Mouse (Mus musculus) inflammation-experienced regulatory T-cells, adult 16 weeks (primary cell): ENCODE results near the gene Tapt1. TPM values are rescaled to one million over a fixed set of nuclear protein-coding genes. Genes with fewer than 3 reads are reported as not detected.

Experiments used
- polyA plus RNA-seq: library from polyadenylated mRNA; unstranded; fragments of 100-300 nt; shearing (Covaris generic); gene quantifications from one replicate; pipeline ENCODE4 v1.2.1, GENCODE M21; 2017

The Tapt1 gene
- polyA plus RNA-seq: 10.3 TPM

DNA sequence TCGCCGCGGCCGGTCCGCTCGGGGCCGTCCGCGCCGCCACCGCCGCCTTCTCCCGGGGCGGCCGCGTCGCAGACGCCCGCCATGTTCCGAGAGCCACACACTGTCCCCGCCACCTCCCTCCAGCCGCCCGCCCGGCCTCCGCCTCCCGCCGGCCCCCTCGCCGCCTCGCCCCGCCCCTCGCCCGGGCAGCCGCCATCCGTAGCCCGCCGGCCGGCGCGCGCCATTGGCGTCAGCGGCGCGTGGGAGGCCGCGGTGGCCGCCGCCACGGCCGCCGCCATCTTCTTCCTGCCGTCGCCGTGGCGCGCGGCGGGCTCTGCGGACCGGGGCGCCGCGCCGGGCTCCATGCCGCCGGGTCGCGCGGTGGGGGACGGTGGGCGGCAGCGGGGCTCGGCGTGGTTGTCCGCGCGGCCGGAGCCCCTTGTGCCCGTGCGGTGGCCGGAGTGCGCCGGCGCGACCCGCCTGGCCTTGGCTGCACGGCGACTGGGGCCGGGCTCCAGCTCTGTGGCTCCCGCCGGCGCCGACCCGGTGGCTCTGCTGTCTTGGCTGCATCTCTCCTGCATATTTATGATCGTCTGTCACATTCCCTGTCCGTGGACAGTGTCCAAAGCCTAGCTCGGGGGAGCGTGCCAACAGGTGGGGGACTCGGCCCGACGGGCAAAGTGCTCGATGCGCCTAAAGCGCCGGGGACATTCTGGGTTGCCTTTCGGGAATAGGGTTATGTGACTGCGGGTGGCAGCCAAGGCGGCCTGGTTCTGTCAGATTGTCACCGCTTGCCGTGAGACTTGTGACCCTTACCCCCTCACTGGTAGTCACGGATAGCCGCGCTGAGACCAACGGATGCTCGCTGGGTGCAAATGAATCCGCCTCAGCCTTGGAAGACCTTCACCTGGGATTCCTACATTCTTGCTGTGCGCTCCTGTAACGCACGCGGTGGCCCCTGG is at the start of gene Tapt1:
Gene Tapt1, minus strand, starts transcription at position 106 of the 941 bp plus-strand sequence.

Other genes starting within 250 kb of the Tapt1 start
- 0.16 TPM for gene Fgfbp1, start 244.8 kb downstream of the Tapt1 start, polyA plus RNA-seq
- gene Prom1, start 124.6 kb downstream of the Tapt1 start, polyA plus RNA-seq: 0.56 TPM